Mouse (Mus musculus) retina, postnatal 1 day (tissue): ENCODE measurements at regions not wholly inside any gene's neighbourhood (a gene's known extent, or its start where the extent isn't known, plus 50 kb on each side); places are given as distances from the start of the nearest gene placed in this dataset.
"Not testable (repeated sequence)": the region's sequence is repeated elsewhere in the genome, so short reads cannot be mapped to it uniquely, and the experiment has no call there.

Source experiments
- DNase-seq: peaks from one replicate; pipeline ENCODE4 v3.0.0-alpha.2; 2012

DNA sequence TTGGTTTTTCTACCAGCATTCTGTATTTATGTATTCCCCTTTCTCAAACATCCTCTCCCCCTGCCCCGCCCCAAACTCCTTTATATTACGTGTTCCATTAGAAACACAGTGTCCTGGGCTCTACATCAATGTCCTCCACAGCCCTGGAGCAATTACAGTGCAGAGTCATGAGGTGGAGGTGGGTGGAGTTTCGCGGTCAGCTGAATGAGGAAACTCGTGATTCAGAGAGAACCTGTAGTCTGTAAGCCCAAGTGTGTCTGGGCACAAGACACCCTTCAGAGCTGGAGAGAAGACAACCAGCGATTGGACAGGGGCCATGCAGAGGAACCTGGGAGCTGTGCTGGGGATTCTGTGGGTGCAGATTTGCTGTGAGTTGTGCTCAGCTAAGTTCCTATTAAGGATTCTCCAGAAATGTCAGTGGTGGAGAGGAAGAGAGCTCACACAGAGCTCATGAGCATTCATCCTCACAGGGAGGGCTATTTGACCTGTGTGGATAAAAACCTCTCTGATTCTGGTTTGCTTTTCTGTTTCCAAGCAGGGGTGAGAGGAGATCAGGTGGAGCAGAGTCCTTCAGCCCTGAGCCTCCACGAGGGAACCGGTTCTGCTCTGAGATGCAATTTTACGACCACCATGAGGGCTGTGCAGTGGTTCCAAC, 570.4 kb downstream of the Dad1 start:
- not testable (repeated sequence) for DNase-seq

- not testable (repeated sequence) for DNase-seq
These were observed 571.2 kb downstream of the Dad1 start for GRCm38 (mm10) chr14:53682679-53683078.

GRCm38 (mm10) chr14:53681320-53681719, 572.6 kb downstream of the Dad1 start:
- DNase-seq = not testable (repeated sequence)

DNA sequence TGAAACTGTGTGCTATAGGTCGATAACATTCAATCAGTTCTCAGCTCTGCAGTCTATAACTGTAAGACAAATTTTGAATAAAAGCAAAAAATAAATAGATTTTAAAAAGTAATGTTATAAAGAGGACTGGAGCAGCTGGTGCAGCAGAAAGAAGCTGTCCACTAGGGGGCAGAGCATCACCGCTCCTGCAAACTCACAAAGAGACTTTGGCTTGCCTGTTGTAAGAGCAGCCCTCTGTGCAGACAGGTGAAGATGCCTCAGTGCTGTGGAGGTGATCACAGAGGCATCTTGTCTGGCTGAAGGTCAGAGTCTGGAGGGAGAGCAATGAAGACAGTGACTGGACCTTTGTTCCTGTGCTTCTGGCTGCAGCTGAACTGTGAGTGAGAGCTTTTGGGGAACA, 588.2 kb downstream of the Dad1 start:
- DNase-seq = peak; percentile 44

DNA sequence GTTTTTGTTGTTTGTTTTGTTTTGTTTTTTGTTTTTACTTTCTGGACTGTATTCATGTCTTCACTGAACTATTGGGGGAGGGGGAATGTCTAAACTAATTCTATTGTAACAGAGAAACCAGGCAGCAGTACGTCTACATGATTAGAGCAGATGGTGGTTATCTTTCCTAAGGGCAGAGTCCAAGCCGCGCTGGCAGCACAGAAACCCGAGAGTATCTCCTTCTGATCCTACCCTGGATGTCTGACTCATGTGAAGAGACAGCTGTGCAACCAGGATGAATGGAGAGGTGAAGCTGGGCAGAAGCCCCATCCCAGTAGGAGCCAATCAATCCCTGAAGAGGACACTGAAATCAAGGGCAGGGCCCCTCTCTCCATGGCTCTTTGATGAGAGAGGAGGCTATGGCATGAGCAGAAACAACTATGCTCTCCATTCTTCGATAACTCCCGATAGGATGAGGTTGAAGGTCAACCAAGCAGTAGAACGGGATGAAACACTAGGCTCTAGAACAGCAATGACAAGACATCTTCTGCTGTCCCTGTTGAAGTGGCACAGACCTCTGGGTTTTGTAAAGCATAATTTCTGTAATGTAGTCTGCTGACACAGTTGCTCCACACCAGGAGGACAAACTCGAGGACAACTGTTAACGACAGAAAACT, 591.1 kb downstream of the Dad1 start:
- not testable (repeated sequence) for DNase-seq

DNA sequence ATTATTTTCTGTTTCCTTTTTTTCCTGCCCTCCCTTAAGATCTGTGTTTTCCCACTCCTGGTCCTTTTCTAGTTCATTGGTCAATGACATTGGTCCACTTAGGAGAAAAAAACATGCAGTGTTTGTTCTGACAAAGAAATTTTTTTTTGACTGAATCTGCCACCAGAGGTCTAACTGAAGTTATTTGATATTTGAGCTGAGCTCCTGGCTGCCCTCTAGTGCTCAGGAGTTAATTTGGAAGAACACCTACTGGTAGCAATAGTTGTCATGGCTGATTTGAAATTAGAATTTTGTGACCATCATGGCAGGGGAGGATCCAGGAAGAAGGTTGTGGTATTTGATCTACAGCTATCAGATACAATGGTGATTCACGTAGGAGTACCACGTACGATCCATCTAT, 599.2 kb downstream of the Dad1 start:
- not testable (repeated sequence) for DNase-seq

- DNase-seq = not testable (repeated sequence)
These were observed 602.8 kb downstream of the Dad1 start for GRCm38 (mm10) chr14:53651061-53651460.

- not testable (repeated sequence) for DNase-seq
These were observed 604.7 kb downstream of the Dad1 start for GRCm38 (mm10) chr14:53649189-53649588.

- not testable (repeated sequence) for DNase-seq
These were observed 613.5 kb downstream of the Dad1 start for GRCm38 (mm10) chr14:53640441-53640840.

GRCm38 (mm10) chr14:53637664-53638063, 616.2 kb downstream of the Dad1 start:
- peak; percentile 26 for DNase-seq

DNA sequence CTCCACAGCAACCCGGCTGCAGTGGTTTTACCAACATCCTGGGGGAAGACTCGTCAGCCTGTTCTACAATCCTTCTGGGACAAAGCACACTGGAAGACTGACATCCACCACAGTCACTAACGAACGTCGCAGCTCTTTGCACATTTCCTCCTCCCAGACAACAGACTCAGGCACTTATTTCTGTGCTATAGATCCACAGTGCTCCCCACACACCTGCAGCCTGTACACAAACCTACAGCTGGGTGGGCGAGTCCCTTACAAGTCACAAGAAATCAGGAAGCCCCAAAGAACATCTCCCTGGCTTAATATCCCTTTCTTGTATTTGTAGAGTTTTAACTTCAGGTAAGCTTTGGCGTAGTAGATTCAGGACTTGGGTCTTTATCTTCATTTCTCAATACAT, 618.7 kb downstream of the Dad1 start:
- DNase-seq = not testable (repeated sequence)

DNA sequence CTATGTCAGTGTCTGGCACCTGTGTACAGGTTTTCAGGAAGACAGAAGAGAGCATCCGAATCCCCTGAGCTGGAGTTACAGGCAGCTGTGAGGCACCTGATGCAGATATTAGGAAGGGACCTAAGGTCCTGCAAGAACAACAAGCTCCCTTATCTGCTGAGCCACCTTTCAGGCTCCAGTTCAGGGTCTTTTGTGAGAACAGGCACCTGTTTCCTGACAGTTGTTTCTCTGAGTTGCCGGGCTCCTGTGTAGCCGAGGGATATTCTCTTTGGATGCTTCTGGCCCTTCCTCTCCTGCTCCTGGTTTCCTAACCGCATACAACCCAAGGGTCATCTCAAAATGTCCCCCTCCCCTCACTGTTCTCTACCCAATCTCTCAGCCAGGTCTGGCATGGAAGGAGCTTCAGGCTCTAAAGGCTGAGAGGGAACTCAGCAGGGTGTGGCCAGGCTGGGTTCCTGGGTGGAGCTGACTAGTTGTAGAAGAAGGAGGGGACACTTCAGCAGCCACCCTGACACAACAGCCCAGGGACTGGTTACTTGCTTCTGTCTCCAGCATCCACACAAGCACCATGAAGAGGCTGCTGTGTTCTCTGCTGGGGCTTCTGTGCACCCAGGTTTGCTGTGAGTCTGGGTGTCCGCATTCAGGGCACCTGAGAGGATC, 619.5 kb downstream of the Dad1 start:
- not testable (repeated sequence) for DNase-seq

DNA sequence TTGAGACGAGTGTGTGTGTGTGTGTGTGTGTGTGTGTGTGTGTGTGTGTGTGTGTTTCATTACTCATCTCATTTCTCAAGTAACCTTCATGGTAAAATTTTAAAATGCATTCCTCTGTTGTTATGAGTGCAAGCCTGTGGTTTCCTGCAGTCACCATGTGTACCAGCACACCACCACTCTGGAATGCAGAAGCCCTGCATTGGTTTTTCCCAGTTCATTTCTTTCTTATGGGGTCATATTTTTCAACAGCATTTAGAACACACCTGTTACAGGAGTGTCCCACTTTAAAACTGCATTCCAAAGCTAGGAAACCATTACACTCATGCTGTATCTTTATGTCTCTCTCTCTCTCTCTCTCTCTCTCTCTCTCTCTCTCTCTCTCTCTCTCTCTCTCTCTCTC, 620.2 kb downstream of the Dad1 start:
- not testable (repeated sequence) for DNase-seq

- DNase-seq = not testable (repeated sequence)
These were observed 632.5 kb downstream of the Dad1 start for GRCm38 (mm10) chr14:53621376-53621775.

- DNase-seq = not testable (repeated sequence)
These were observed 637.8 kb downstream of the Dad1 start for GRCm38 (mm10) chr14:53616061-53616460.

DNA sequence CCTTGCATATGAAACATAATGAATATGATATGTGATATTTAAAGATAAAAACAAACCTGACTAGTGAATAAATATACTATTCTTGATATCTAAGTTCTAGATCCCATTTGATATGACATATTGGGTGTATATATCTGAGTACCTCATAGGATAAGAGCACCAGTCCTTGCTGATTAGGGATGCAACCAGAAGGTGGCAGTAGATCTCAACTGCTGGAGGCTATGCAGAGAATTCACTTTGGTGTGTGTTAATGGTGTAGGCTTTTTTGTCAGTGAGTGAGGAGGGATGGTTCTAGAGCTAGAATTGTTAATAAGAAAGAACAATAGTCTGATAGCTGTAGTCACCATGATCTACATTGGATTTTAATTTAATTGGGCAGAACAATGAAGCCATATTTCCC, 639.6 kb downstream of the Dad1 start:
- peak; percentile 21 for DNase-seq

DNA sequence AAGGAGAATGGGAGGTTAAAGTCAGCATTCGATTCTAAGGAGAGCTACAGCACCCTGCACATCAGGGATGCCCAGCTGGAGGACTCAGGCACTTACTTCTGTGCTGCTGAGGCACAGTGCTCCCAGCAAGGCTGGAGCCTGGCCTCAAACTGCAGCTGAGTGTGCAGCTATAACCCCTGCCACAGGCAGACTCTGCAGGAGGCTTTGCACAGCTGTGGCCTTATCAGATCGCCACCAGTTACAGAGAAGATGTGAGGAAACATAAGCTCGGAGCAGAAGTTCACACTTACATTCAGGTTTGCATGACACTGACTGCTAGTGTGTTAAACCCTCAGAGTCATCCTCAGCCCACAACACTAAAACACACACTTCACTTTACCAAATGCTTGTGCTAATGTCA, 654.6 kb downstream of the Dad1 start:
- not testable (repeated sequence) for DNase-seq

- DNase-seq = not testable (repeated sequence)
These were observed 656.6 kb downstream of the Dad1 start for GRCm38 (mm10) chr14:53597287-53597686.

- DNase-seq = peak; percentile 39
These were observed 663.3 kb downstream of the Dad1 start for GRCm38 (mm10) chr14:53590601-53591000.

DNA sequence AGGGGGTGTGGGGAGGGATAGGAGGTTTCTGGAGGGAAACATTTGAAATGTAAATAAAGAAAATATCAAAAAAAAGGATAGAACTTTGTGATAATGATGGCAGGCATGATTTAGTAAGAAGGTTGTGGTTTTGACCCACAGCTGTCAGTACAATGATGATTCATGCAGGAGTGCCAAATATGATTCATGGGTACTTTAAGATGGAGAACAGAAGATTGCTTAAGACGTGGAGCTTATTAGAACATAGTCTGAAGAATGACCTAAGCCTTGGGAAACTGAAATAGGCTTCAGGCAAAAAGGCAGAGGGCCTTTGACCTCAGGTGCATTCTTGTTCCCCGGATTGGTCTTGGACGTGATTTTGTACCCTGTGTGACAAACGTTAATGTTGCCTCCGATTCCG, 671.4 kb downstream of the Dad1 start:
- not testable (repeated sequence) for DNase-seq

- DNase-seq = not testable (repeated sequence)
These were observed 672.2 kb downstream of the Dad1 start for GRCm38 (mm10) chr14:53581734-53582133.

- DNase-seq = not testable (repeated sequence)
These were observed 677.0 kb downstream of the Dad1 start for GRCm38 (mm10) chr14:53576927-53577326.

GRCm38 (mm10) chr14:53572701-53573100, 681.2 kb downstream of the Dad1 start:
- DNase-seq = not testable (repeated sequence)

- no peak for DNase-seq
These were observed 691.3 kb downstream of the Dad1 start for GRCm38 (mm10) chr14:53562606-53563005.
